Mouse (Mus musculus) intestine, embryonic 16.5 days (tissue): Measurements from ENCODE around the gene Tenm1. TPM values are rescaled to one million over a fixed set of nuclear protein-coding genes. Genes with fewer than 3 reads are reported as not detected.

Source experiments
- ATAC-seq: fragments of 200-750 bp; cut with Nextera tagmentation; 2 replicates; pipeline ENCODE4 v1.8.0; 2017; ENCODE audit warnings: moderate TSS enrichment, moderate library complexity
- H3K27ac ChIP-seq: fragments of 300-500 bp; sonication (generic); 2 replicates; pipeline ENCODE4 v1.5.1; 2014; ENCODE audit warnings: mild to moderate bottlenecking, low read length
- H3K27me3 ChIP-seq: fragments of 300-500 bp; sonication (generic); replicated peaks from 2 replicates; pipeline ENCODE4 v1.6.1; 2014; ENCODE audit warnings: low read length, control low read depth, mixed read lengths; ENCODE audit not compliant: control insufficient read depth, insufficient read depth
- H3K36me3 ChIP-seq: fragments of 300-500 bp; sonication (generic); 2 replicates; pipeline ENCODE4 v1.6.1; 2014; ENCODE audit warnings: low read length, control low read depth; ENCODE audit not compliant: control insufficient read depth, insufficient read depth
- H3K4me1 ChIP-seq: fragments of 300-500 bp; sonication (generic); 2 replicates; pipeline ENCODE4 v1.6.1; 2014; ENCODE audit warnings: low read length, control low read depth, mixed read lengths; ENCODE audit not compliant: control insufficient read depth, insufficient read depth
- H3K4me2 ChIP-seq: fragments of 300-500 bp; sonication (generic); 2 replicates; pipeline ENCODE4 v1.6.1; 2014; ENCODE audit warnings: low read depth, low read length, control low read depth
- H3K4me3 ChIP-seq: fragments of 300-500 bp; sonication (generic); 2 replicates; pipeline ENCODE4 v1.5.1; 2014; ENCODE audit warnings: mild to moderate bottlenecking, low read length
- H3K9ac ChIP-seq: fragments of 300-500 bp; sonication (generic); 2 replicates; pipeline ENCODE4 v1.6.1; 2014; ENCODE audit warnings: low read depth, low read length
- H3K9me3 ChIP-seq: fragments of 300-500 bp; sonication (generic); 2 replicates; pipeline ENCODE4 v1.6.1; 2016; ENCODE audit warnings: low read length, control low read depth; ENCODE audit not compliant: control insufficient read depth
- WGBS: fragments of 180-500 bp; shearing (Covaris S2); extraction: QIAGEN DNeasy Blood & Tissue Kit; methylation state at CpG from one replicate; pipeline ENCODE4 v1.1.7; 2014; 5-methylcytosine and 5-hydroxymethylcytosine counted together
- polyA plus RNA-seq: library from polyadenylated mRNA; unstranded; fragments of >200 nt; fragmentation: Nextera tagmentation; extraction: Ambion mirVana; gene quantifications from 2 replicates; pipeline ENCODE4 v1.2.1, GENCODE M21; 2015

Tenm1 gene
- polyA plus RNA-seq, 1 experiment from 2014 or later: 0.59 TPM

DNA sequence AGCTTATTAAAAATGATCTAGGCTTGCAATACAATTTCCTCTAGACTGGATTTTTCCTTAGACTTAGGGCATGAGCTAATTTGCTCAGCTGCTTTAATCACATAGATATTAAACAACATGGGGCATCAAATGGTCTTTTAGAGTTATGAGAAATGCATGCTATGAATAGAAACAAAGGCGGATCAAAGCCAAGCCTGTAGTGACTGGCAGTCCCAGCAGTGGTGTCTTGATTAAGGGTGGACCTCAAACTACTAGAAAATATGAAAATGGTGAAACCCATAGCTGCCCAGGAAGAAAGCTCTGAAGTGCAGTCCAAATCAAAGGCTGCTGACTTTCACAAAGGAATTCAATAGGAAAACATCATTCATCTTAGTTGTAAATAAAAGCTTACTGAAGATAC is 306.9 kb downstream of the Tenm1 start:
- Histone ChIP-seq H3K4me1 (no peaks in the 10 kb centered on the region), H3K27me3 (no peaks in the 10 kb centered on the region), H3K9me3 (no peaks in the 10 kb centered on the region), H3K4me2 (no peak overlapping the region), H3K27ac (no peak overlapping the region), H3K4me3 (no peak overlapping the region), H3K36me3 (no peaks in the 10 kb centered on the region), H3K9ac (no peak overlapping the region)
- 75% methylated on average over 1 of the region's 1 CpGs for WGBS
- no peak for ATAC-seq

DNA sequence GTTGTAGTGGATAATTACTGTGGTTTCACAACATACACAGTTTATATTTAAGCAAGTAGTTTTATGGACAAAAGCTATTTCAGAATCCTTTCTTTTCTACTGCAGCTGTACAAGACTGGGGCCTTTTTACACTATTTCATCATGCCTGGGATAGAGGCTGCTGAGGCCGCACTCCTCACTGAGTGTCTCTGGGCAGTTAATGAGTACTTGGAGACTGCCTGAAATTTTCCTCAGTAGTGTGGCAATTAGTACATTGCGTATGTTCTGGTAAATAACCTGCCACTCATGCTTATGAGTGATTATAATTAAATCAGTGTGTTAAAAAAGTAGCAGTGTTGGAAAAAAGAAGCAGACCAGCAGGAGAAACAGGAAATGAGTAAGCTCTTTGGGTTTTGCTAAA is 442.8 kb downstream of the Tenm1 start:
- Histone ChIP-seq H3K9me3 (no peaks in the 10 kb centered on the region), H3K4me2 (no peak overlapping the region), H3K36me3 (no peaks in the 10 kb centered on the region), H3K4me1 (no peaks in the 10 kb centered on the region), H3K27ac (no peak overlapping the region), H3K27me3 (no peaks in the 10 kb centered on the region), H3K9ac (no peak overlapping the region), H3K4me3 (no peak overlapping the region)
- ATAC-seq: no peak
- 64% methylated on average over 2 of the region's 2 CpGs for WGBS

DNA sequence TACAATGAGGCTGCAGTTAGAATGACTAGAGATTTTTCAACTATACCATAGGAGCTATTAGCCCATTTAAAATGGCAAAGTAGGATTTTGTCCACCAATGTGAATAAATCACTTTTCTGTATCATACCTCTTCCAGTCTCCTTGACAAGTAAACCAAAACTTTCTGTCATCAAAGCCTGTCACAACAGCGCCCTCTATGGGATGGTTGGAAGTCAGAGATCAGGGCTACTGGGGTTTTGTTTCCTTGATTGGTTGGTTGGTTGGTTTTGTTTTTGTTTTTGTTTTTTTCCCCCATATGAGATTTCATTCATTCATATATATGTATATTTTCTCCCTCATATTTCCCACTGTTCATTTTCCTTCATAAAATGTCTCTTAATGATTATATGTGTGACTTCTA is 455.4 kb downstream of the Tenm1 start:
- 0% methylated on average over 1 of the region's 1 CpGs for WGBS
- H3K4me1 ChIP-seq: no peaks in the 10 kb centered on the region
- H3K4me2 ChIP-seq: no peak overlapping the region
- H3K9me3 ChIP-seq: no peaks in the 10 kb centered on the region
- no peak overlapping the region for H3K27ac ChIP-seq
- no peaks in the 10 kb centered on the region for H3K27me3 ChIP-seq
- H3K9ac ChIP-seq: no peak overlapping the region
- no peak for ATAC-seq
- H3K4me3 ChIP-seq: no peak overlapping the region
- no peaks in the 10 kb centered on the region for H3K36me3 ChIP-seq

DNA sequence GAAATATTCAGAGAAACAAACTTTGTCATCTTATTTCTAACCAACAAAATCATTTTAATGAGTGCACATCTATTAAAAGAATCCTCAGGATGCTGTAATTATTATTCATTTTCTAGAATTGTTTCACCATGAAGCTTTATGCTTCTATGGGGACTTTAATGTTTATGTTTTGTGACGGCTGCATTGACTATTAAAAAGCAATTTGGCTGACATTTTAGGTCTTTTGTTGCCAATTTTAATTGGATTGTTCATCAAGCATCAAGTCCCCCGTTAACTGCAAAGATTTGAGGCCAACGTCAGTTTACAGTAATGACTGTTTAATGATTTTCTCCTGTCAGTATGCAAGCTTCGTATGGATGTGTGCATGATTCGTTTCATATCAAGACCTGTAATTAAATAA is 461.3 kb downstream of the Tenm1 start:
- Histone ChIP-seq H3K4me3 (no peak overlapping the region), H3K9me3 (no peaks in the 10 kb centered on the region), H3K9ac (no peak overlapping the region), H3K4me2 (no peak overlapping the region), H3K4me1 (no peaks in the 10 kb centered on the region), H3K27me3 (no peaks in the 10 kb centered on the region), H3K36me3 (no peaks in the 10 kb centered on the region), H3K27ac (no peak overlapping the region)
- WGBS: 68% methylated on average over 5 of the region's 5 CpGs
- no peak for ATAC-seq

DNA sequence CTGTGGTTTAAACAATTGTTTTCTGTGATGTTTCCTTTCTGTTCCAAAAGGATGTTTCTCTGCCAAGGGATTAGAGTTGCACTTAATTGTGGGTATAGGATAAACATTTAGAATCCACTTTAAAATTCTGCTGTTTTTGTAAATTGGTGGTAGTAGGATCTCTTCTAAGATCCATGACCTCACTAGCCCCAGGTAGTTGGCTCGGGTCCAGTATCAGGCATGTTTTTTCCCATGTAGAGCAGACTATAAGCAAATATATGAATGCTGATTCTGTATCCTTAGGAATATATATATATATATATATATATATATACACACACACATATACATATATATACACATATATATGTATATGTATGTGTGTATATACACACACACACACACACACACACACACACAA is 567.2 kb downstream of the Tenm1 start:
- Histone ChIP-seq H3K36me3 (no peaks in the 10 kb centered on the region), H3K27ac (no peak overlapping the region), H3K4me1 (no peaks in the 10 kb centered on the region), H3K4me2 (no peak overlapping the region), H3K4me3 (no peak overlapping the region), H3K9ac (no peak overlapping the region), H3K9me3 (no peaks in the 10 kb centered on the region), H3K27me3 (no peaks in the 10 kb centered on the region)
- ATAC-seq: no peak
- 76% methylated on average over 1 of the region's 1 CpGs for WGBS

DNA sequence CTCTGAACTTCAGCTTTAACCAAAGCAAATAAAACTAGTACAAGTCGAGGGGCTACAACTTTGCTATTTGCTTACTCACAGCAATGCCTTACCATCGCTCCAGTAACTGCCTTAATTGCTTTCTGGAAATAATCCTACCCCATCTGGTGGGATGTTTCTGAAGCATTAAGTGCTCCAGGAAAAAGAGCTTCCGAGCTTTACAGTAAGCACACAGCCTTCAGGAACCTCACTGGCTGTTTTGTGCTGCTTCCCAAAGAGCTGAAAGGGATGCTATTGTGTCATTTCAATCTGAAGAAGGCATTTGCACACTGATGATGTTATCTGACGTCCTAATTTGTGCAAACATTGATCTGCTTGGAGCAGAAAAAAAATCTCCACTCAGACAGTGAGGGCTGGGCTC is 647.4 kb downstream of the Tenm1 start:
- H3K4me3 ChIP-seq: no peak overlapping the region
- no peaks in the 10 kb centered on the region for H3K36me3 ChIP-seq
- 46% methylated on average over 4 of the region's 4 CpGs for WGBS
- no peaks in the 10 kb centered on the region for H3K9me3 ChIP-seq
- no peak overlapping the region for H3K9ac ChIP-seq
- no peak overlapping the region for H3K27ac ChIP-seq
- no peak overlapping the region for H3K4me2 ChIP-seq
- H3K27me3 ChIP-seq: no peaks in the 10 kb centered on the region
- no peaks in the 10 kb centered on the region for H3K4me1 ChIP-seq
- no peak for ATAC-seq

DNA sequence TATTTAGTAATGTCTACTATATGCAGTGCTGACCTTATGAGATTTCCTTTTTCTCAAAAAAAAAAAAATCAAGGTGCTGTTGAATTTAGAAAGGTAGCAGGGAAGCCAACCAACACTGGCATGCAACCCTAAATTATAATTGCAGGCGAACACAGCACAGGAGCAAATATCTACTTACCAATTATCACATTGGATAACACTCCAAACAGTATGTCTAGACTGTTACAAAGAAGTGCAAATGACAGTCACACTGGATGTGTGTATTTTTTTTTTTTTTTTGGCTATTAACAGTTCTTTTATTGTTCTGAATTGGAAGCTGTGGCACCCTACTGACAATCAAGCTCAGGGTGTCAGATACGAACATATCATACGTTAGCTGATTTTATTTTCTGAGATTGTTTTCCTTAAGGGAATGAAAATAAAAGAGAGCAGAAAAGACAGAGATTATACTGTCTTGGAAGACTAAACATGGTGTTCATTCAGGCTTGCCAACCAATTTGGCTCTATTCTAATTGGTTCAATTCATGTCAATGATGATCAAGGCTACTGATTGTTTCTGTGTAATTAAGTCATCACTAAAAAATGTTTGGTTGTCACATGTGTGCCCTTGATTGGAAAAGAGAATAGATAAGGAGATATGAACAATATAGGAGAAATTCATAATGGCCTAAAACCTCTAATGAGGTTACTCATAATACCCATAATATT is 710.7 kb downstream of the Tenm1 start:
- no peaks in the 10 kb centered on the region for H3K4me1 ChIP-seq
- H3K4me2 ChIP-seq: no peak overlapping the region
- no peak overlapping the region for H3K4me3 ChIP-seq
- WGBS: 88% methylated on average over 3 of the region's 3 CpGs
- no peaks in the 10 kb centered on the region for H3K9me3 ChIP-seq
- H3K36me3 ChIP-seq: no peaks in the 10 kb centered on the region
- H3K27me3 ChIP-seq: no peaks in the 10 kb centered on the region
- H3K9ac ChIP-seq: no peak overlapping the region
- ATAC-seq: no peak
- no peak overlapping the region for H3K27ac ChIP-seq

DNA sequence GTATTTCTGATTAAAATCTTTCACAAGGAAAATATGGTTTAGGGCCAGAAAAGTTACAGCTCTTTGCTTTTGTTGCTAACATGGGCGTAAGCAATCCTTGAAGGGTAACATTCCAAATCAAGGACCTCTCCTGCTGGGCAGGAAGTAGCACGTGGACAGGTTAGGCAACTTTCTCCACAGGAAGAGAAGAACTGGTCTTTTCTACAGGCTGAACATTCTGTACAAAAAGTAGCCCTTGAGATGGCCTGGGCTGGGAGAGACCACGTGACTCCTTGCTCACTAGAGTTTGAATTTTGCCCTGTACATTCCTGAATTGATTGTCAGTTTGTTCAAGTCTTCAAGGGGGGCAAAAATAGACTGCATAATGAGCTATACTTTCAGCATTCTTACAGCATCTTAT is 728.6 kb downstream of the Tenm1 start:
- WGBS: 69% methylated on average over 3 of the region's 3 CpGs
- Histone ChIP-seq H3K36me3 (no peaks in the 10 kb centered on the region), H3K27ac (no peak overlapping the region), H3K4me3 (no peak overlapping the region), H3K4me1 (no peaks in the 10 kb centered on the region), H3K9me3 (no peaks in the 10 kb centered on the region), H3K9ac (no peak overlapping the region), H3K4me2 (no peak overlapping the region), H3K27me3 (no peaks in the 10 kb centered on the region)
- no peak for ATAC-seq

DNA sequence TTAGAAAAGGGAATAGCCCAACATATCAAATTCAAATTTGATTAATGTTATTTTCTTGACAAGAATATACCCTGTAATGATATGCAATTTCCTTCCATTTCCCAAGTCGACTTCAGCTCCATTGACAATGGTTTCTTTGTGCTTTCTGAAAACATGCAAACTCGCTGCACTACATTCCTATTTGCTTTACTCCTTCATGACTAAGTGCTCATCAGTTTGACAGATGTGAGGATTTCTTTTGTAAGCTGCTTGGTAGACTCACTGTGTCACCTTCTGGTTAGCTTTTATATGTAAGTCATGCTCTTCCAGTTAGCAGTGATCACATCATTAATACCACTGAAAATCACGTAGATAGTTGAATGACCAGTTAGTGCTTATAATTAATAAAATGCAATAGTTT is 781.8 kb downstream of the Tenm1 start:
- H3K4me2 ChIP-seq: no peak overlapping the region
- ATAC-seq: no peak

DNA sequence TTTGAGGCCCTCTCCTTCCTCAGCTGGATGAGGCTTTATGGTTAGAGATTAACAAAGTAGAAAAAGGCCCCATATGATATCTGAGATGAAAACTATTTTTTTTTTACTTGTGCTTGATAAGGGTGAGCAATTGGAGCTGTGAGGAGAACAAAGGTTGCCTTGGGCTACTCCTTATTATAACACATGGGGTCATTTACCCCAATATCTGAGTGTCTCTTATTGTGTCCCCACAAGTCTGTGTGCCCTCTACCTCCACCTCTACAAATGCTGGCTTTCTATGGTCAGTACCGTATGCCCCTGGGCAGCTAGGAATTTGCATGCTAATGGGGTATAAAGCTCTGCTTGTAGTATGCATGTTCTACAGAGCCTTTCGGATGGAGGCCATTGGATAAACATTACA is 848.4 kb downstream of the Tenm1 start:
- 63% methylated on average over 2 of the region's 2 CpGs for WGBS

More for the DNA sequence above, 781.8 kb downstream of the Tenm1 start:
- H3K27ac ChIP-seq: no peak overlapping the region
- no peaks in the 10 kb centered on the region for H3K27me3 ChIP-seq
- no peaks in the 10 kb centered on the region for H3K36me3 ChIP-seq
- H3K9me3 ChIP-seq: no peaks in the 10 kb centered on the region
- no peak overlapping the region for H3K4me3 ChIP-seq
- 69% methylated on average over 3 of the region's 3 CpGs for WGBS
- H3K9ac ChIP-seq: no peak overlapping the region
- H3K4me1 ChIP-seq: no peaks in the 10 kb centered on the region

More for the DNA sequence above, 848.4 kb downstream of the Tenm1 start:
- no peaks in the 10 kb centered on the region for H3K36me3 ChIP-seq
- H3K9ac ChIP-seq: no peak overlapping the region
- H3K27ac ChIP-seq: no peak overlapping the region
- no peaks in the 10 kb centered on the region for H3K9me3 ChIP-seq
- no peaks in the 10 kb centered on the region for H3K4me1 ChIP-seq
- peak; percentile 77 for ATAC-seq
- H3K27me3 ChIP-seq: no peaks in the 10 kb centered on the region
- H3K4me3 ChIP-seq: no peak overlapping the region
- H3K4me2 ChIP-seq: no peak overlapping the region
